Mouse (Mus musculus) cerebellum, postnatal 25 days (tissue): ENCODE data around the gene Dok7.

ENCODE experiments used
- DNase-seq, 2 experiments: peaks; one replicate each; pipeline ENCODE4 v3.0.0; 2021; ENCODE audit warnings: mixed read lengths in 2 of 2

The Dok7 gene

GRCm38 (mm10) chr5:35056604-35057432, at the start of gene Dok7:
Dok7 (plus strand) TSS chr5:35056766.
- DNase-seq, result peak; percentile 66 to 73

GRCm38 (mm10) chr5:35009163-35009562, 47.4 kb upstream of the Dok7 start:
- DNase-seq, result no peak

GRCm38 (mm10) chr5:35010656-35011055, 45.9 kb upstream of the Dok7 start:
- DNase-seq, result no peak

GRCm38 (mm10) chr5:35011156-35011923, 45.2 kb upstream of the Dok7 start:
- no peak for DNase-seq

GRCm38 (mm10) chr5:35014036-35014435, 42.5 kb upstream of the Dok7 start:
- DNase-seq, result no peak

GRCm38 (mm10) chr5:35019673-35020300, 36.8 kb upstream of the Dok7 start:
- DNase-seq, result no peak

GRCm38 (mm10) chr5:35020410-35021241, 35.9 kb upstream of the Dok7 start:
- DNase-seq, result no peak

GRCm38 (mm10) chr5:35024975-35025374, 31.6 kb upstream of the Dok7 start:
- DNase-seq, result peak; percentile 52 to 69

- DNase-seq, result no peak
Measured at GRCm38 (mm10) chr5:35029303-35029702, 27.3 kb upstream of the Dok7 start.

GRCm38 (mm10) chr5:35029755-35030154, 26.8 kb upstream of the Dok7 start:
- no peak for DNase-seq

GRCm38 (mm10) chr5:35033068-35033467, 23.5 kb upstream of the Dok7 start:
- DNase-seq, result no peak

- no peak for DNase-seq
Measured at GRCm38 (mm10) chr5:35033619-35034018, 22.9 kb upstream of the Dok7 start.

GRCm38 (mm10) chr5:35035141-35035540, 21.4 kb upstream of the Dok7 start:
- no peak for DNase-seq

- DNase-seq, result no peak
Measured at GRCm38 (mm10) chr5:35035795-35036194, 20.8 kb upstream of the Dok7 start.

GRCm38 (mm10) chr5:35037438-35037837, 19.1 kb upstream of the Dok7 start:
- DNase-seq, result no peak

- DNase-seq, result no peak
Measured at GRCm38 (mm10) chr5:35041268-35041829, 15.2 kb upstream of the Dok7 start, which contains the start of gene Hgfac. Hgfac (plus strand) TSS chr5:35041509.

- no peak for DNase-seq
Measured at GRCm38 (mm10) chr5:35042431-35043109, 14.0 kb upstream of the Dok7 start.

GRCm38 (mm10) chr5:35043110-35043451, 13.5 kb upstream of the Dok7 start:
- peak; percentile 65 to 84 for DNase-seq

GRCm38 (mm10) chr5:35050541-35050940, 6.0 kb upstream of the Dok7 start:
- DNase-seq, result no peak

- DNase-seq, result no peak
Measured at GRCm38 (mm10) chr5:35054628-35055027, 1.9 kb upstream of the Dok7 start.

- DNase-seq, result peak in 1 of 2 experiments; percentile 54
Measured at GRCm38 (mm10) chr5:35055076-35055475, 1.5 kb upstream of the Dok7 start.

GRCm38 (mm10) chr5:35057582-35057981, 1.0 kb downstream of the Dok7 start:
- peak in 1 of 2 experiments; percentile 28 for DNase-seq
